Mouse (Mus musculus): Measurements from ENCODE around the gene Gm13279. TPM values are rescaled to one million over a fixed set of nuclear protein-coding genes. Genes with fewer than 3 reads are reported as not detected.
"Not testable (repeated sequence)": the region's sequence is repeated elsewhere in the genome, so short reads cannot be mapped to it uniquely, and the experiment has no call there.

Gm13279 gene
- polyA plus RNA-seq, 1 experiment = not detected

GRCm38 (mm10) chr4:88815928-88816327 lies 18.7 kb downstream of the Gm13279 start, which contains the start of gene Ifna7:
Gene Ifna7 (plus strand): TSS chr4:88816228.
- no peak within 1 kb of the TSS for H3K4me3 ChIP-seq (ENCODE audit: insufficient read depth, low read length)
- no peaks in the 10 kb centered on the region for H3K4me1 ChIP-seq (ENCODE audit: control insufficient read depth, insufficient read depth, low read length)
- H3K27ac ChIP-seq (ENCODE audit: insufficient read depth, low read length) = no peak within 1 kb of the TSS
- no peak for TF ChIP-seq CTCF (IDR thresholded peaks at IDR 0.05; ENCODE audit: borderline replicate concordance, insufficient read depth, low read length)

- TF ChIP-seq POLR2A (IDR thresholded peaks at IDR 0.05; ENCODE audit: low read depth, low read length) (no peak), CTCF (IDR thresholded peaks at IDR 0.05; ENCODE audit: borderline replicate concordance, insufficient read depth, low read length) (no peak)
- Histone ChIP-seq H3K4me1 (ENCODE audit: control insufficient read depth, insufficient read depth, low read length) (no peaks in the 10 kb centered on the region), H3K27ac (ENCODE audit: insufficient read depth, low read length) (no peak within 1 kb of the TSS), H3K4me3 (ENCODE audit: insufficient read depth, low read length) (no peak within 1 kb of the TSS)
These were observed 22.5 kb downstream of the Gm13279 start, which contains the start of gene Ifna11 for GRCm38 (mm10) chr4:88819659-88820058. Gene Ifna11 (plus strand): TSS chr4:88819959.

GRCm38 (mm10) chr4:88822995-88823394 lies 25.8 kb downstream of the Gm13279 start:
- Histone ChIP-seq H3K4me1 (ENCODE audit: control insufficient read depth, insufficient read depth, low read length) (no peaks in the 10 kb centered on the region), H3K4me3 (ENCODE audit: insufficient read depth, low read length) (no peak overlapping the region), H3K27ac (ENCODE audit: insufficient read depth, low read length) (no peak overlapping the region)
- TF ChIP-seq CTCF (IDR thresholded peaks at IDR 0.05; ENCODE audit: borderline replicate concordance, insufficient read depth, low read length) (no peak), POLR2A (IDR thresholded peaks at IDR 0.05; ENCODE audit: low read depth, low read length) (no peak)

DNA sequence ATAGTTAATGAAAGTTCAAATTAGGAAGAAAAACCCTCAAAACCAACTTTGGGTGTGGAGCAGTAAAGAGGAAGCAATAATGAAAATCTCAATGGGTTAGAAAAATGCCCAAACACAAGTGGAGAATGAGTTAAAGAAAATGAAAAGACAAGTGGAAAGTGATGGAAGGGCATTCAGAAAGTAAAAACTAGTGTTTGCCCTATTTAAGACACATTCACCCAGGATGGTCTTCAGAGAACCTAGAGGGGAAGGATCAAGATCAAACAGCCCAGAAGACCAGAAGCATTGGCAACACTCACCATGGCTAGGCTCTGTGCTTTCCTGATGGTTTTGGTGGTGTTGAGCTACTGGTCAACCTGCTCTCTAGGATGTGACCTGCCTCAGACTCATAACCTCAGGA lies 29.9 kb downstream of the Gm13279 start, which contains the start of gene Ifna6:
TSS of gene Ifna6 (plus strand) at position 301 of the 400 bp plus-strand sequence.
- not testable (repeated sequence) for H3K27ac ChIP-seq (ENCODE audit: insufficient read depth, low read length); H3K4me1 ChIP-seq (ENCODE audit: control insufficient read depth, insufficient read depth, low read length); H3K4me3 ChIP-seq (ENCODE audit: insufficient read depth, low read length)

DNA sequence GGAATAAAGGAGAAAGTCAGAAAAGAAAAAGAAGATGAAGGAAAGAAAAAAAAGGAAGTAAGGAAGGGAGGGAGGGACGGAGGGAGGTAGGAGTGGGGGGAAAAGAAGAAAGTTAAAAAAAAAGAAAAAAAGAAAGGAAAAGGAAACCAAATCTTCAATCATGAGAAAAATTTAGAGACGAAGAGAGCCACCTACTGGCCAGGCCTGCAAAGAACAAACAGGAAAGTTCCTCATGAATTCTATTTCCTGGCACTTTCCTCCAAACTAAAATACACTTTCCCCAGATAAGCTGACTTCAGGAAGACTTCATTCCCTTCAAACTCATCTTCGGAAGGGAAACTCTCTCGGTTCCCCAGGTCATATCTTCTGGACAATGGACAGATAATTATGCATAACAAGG lies 33.3 kb downstream of the Gm13279 start:
- TF ChIP-seq POLR2A (IDR thresholded peaks at IDR 0.05; ENCODE audit: low read depth, low read length) = no peak
- no peak for TF ChIP-seq CTCF (IDR thresholded peaks at IDR 0.05; ENCODE audit: borderline replicate concordance, insufficient read depth, low read length)
- Histone ChIP-seq H3K27ac (ENCODE audit: insufficient read depth, low read length) (no peak overlapping the region), H3K4me3 (ENCODE audit: insufficient read depth, low read length) (no peak overlapping the region), H3K4me1 (ENCODE audit: control insufficient read depth, insufficient read depth, low read length) (no peaks in the 10 kb centered on the region)

GRCm38 (mm10) chr4:88835225-88835624 lies 38.0 kb downstream of the Gm13279 start, which contains the start of gene Ifna5:
Gene Ifna5 (plus strand): TSS chr4:88835525.
- H3K4me1 ChIP-seq (ENCODE audit: control insufficient read depth, insufficient read depth, low read length); H3K4me3 ChIP-seq (ENCODE audit: insufficient read depth, low read length); H3K27ac ChIP-seq (ENCODE audit: insufficient read depth, low read length): not testable (repeated sequence)

DNA sequence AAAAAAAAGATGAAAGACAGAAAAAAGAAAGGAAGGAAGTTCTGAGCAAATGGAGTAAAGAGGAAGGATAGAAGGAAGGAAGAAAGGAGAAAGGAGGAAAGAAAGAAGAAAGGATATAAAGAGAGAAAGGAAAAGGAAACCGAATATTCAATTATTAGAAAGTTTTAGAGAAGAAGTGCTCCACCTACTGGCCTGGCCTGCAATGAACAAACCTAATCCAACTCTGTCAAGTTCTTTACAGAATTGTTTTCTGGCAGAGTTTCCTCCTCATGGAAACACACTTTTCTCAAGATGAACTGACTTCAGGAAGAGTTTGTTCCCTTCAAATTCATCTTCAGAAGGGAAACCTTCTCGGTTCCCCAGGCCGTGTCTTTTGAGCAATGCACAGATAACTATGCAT lies 41.6 kb downstream of the Gm13279 start:
- H3K4me1 ChIP-seq (ENCODE audit: control insufficient read depth, insufficient read depth, low read length) = no peaks in the 10 kb centered on the region
- no peak for TF ChIP-seq POLR2A (IDR thresholded peaks at IDR 0.05; ENCODE audit: low read depth, low read length)
- no peak for TF ChIP-seq CTCF (IDR thresholded peaks at IDR 0.05; ENCODE audit: borderline replicate concordance, insufficient read depth, low read length)
- no peak overlapping the region for H3K4me3 ChIP-seq (ENCODE audit: insufficient read depth, low read length)
- H3K27ac ChIP-seq (ENCODE audit: insufficient read depth, low read length) = no peak overlapping the region

GRCm38 (mm10) chr4:88840058-88840457 lies 42.9 kb downstream of the Gm13279 start:
- Histone ChIP-seq H3K27ac (ENCODE audit: insufficient read depth, low read length) (no peak overlapping the region), H3K4me3 (ENCODE audit: insufficient read depth, low read length) (no peak overlapping the region), H3K4me1 (ENCODE audit: control insufficient read depth, insufficient read depth, low read length) (no peaks in the 10 kb centered on the region)
- TF ChIP-seq POLR2A (IDR thresholded peaks at IDR 0.05; ENCODE audit: low read depth, low read length) (no peak), CTCF (IDR thresholded peaks at IDR 0.05; ENCODE audit: borderline replicate concordance, insufficient read depth, low read length) (no peak)

DNA sequence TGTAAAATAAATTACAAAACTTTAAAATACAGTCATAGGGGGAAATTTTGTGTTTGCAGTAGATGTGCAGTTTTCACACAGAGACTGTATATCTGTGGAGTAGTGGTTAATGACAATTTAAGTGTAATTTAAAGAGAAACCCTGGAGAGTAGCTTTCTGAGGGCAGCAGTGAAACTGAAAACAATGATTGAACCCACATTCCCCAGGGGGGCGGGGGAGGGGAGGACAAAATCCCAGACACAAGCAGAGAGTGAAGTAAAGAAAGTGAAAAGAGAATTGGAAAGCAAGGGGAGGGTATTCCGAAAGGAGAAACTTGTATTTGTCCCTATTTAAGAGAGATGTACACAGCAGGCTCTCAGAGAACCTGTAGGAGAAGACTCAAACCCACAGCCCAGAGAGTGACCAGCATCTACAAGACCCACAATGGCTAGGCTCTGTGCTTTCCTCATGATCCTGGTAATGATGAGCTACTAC lies 44.3 kb downstream of the Gm13279 start, which contains the start of gene Ifna4:
TSS of gene Ifna4 (plus strand) at position 424 of the 474 bp plus-strand sequence.
- Histone ChIP-seq H3K4me1 (ENCODE audit: control insufficient read depth, insufficient read depth, low read length) (no peaks in the 10 kb centered on the region), H3K27ac (ENCODE audit: insufficient read depth, low read length) (no peak within 1 kb of the TSS), H3K4me3 (ENCODE audit: insufficient read depth, low read length) (no peak within 1 kb of the TSS)
- TF ChIP-seq CTCF (IDR thresholded peaks at IDR 0.05; ENCODE audit: borderline replicate concordance, insufficient read depth, low read length) = no peak
- no peak for TF ChIP-seq POLR2A (IDR thresholded peaks at IDR 0.05; ENCODE audit: low read depth, low read length)

DNA sequence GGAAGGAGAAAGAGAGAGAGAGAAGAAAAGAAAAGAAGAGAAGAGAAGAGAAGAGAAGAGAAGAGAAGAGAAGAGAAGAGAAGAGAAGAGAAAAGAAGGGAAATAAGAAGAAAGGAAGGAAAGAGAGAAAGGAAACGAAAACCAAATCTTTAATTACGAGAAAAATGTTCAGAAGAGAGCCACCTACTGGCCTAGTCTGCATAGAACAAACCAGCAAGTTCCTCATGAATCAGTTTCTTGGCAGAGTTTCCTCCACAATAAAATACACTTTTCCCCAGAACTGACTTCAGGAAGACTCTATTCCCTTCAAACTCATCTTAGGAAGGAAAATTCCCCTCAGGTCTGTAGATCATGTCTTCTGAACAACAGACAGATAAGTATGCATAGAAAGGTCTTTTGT lies 48.1 kb downstream of the Gm13279 start:
- no peak overlapping the region for H3K27ac ChIP-seq (ENCODE audit: insufficient read depth, low read length)
- no peaks in the 10 kb centered on the region for H3K4me1 ChIP-seq (ENCODE audit: control insufficient read depth, insufficient read depth, low read length)
- TF ChIP-seq POLR2A (IDR thresholded peaks at IDR 0.05; ENCODE audit: low read depth, low read length) = no peak
- no peak for TF ChIP-seq CTCF (IDR thresholded peaks at IDR 0.05; ENCODE audit: borderline replicate concordance, insufficient read depth, low read length)
- H3K4me3 ChIP-seq (ENCODE audit: insufficient read depth, low read length) = no peak overlapping the region

Other genes with a start within 250 kb of the Gm13279 start
- not detected in 2 replicates for gene Ifna15, start 239.2 kb upstream of the Gm13279 start, polyA plus RNA-seq (2011; ENCODE audit: insufficient read length, low read depth, missing spikeins)
- gene Ifna14, start 225.6 kb upstream of the Gm13279 start, polyA plus RNA-seq (2011; ENCODE audit: insufficient read length, low read depth, missing spikeins) = not detected in 2 replicates
- gene Ifna9, start 205.0 kb upstream of the Gm13279 start, polyA plus RNA-seq (2011; ENCODE audit: insufficient read length, low read depth, missing spikeins) = not detected in 2 replicates
- gene Ifna12, start 194.0 kb upstream of the Gm13279 start, polyA plus RNA-seq (2011; ENCODE audit: insufficient read length, low read depth, missing spikeins) = not detected in 2 replicates
- not detected in 2 replicates for gene C87499, start 163.0 kb upstream of the Gm13279 start, polyA plus RNA-seq (2011; ENCODE audit: insufficient read length, low read depth, missing spikeins)
- not detected in 2 replicates for gene Ifna13, start 152.9 kb upstream of the Gm13279 start, polyA plus RNA-seq (2011; ENCODE audit: insufficient read length, low read depth, missing spikeins)
- not detected in 2 replicates for gene Ifna16, start 120.5 kb upstream of the Gm13279 start, polyA plus RNA-seq (2011; ENCODE audit: insufficient read length, low read depth, missing spikeins)
- gene Ifna2, start 113.5 kb upstream of the Gm13279 start, polyA plus RNA-seq (2011; ENCODE audit: insufficient read length, low read depth, missing spikeins) = not detected in 2 replicates
- gene Ifnab, start 106.0 kb upstream of the Gm13279 start, polyA plus RNA-seq (2011; ENCODE audit: insufficient read length, low read depth, missing spikeins) = not detected in 2 replicates
- not detected in 2 replicates for gene Gm26566, start 75.6 kb upstream of the Gm13279 start, polyA plus RNA-seq (2011; ENCODE audit: insufficient read length, low read depth, missing spikeins)
- 103 and 123 TPM in 2 replicates for gene Klhl9, start 74.9 kb upstream of the Gm13279 start, polyA plus RNA-seq (2011; ENCODE audit: insufficient read length, low read depth, missing spikeins)
- not detected in 2 replicates for gene Gm13271, start 42.5 kb upstream of the Gm13279 start, polyA plus RNA-seq (2011; ENCODE audit: insufficient read length, low read depth, missing spikeins)
- gene Gm13283, start 37.3 kb upstream of the Gm13279 start, polyA plus RNA-seq (2011; ENCODE audit: insufficient read length, low read depth, missing spikeins) = not detected in 2 replicates
- gene Gm13290, start 23.6 kb upstream of the Gm13279 start, polyA plus RNA-seq (2011; ENCODE audit: insufficient read length, low read depth, missing spikeins) = 0.70 TPM in 1 of 2 replicates, not detected in the other
- gene Gm13289, start 20.5 kb upstream of the Gm13279 start, polyA plus RNA-seq (2011; ENCODE audit: insufficient read length, low read depth, missing spikeins) = not detected in 2 replicates
- not detected in 2 replicates for gene Gm13272, start 17.5 kb upstream of the Gm13279 start, polyA plus RNA-seq (2011; ENCODE audit: insufficient read length, low read depth, missing spikeins)
- 0.37 and 0.44 TPM in 2 replicates for gene Ifnz, start 15.3 kb upstream of the Gm13279 start, polyA plus RNA-seq (2011; ENCODE audit: insufficient read length, low read depth, missing spikeins)
- gene Gm13276, start 11.7 kb upstream of the Gm13279 start, polyA plus RNA-seq (2011; ENCODE audit: insufficient read length, low read depth, missing spikeins) = not detected in 2 replicates
- gene Gm13277, start 8.8 kb upstream of the Gm13279 start, polyA plus RNA-seq (2011; ENCODE audit: insufficient read length, low read depth, missing spikeins) = not detected in 2 replicates
- not detected in 2 replicates for gene Gm13278, start 5.8 kb upstream of the Gm13279 start, polyA plus RNA-seq (2011; ENCODE audit: insufficient read length, low read depth, missing spikeins)
- not detected in 2 replicates for gene Gm13275, start 2.9 kb upstream of the Gm13279 start, polyA plus RNA-seq (2011; ENCODE audit: insufficient read length, low read depth, missing spikeins)
- 0.44 and 2.3 TPM in 2 replicates for gene Gm13285, start 2.3 kb downstream of the Gm13279 start, polyA plus RNA-seq (2011; ENCODE audit: insufficient read length, low read depth, missing spikeins)
- gene Gm13287, start 5.9 kb downstream of the Gm13279 start, polyA plus RNA-seq (2011; ENCODE audit: insufficient read length, low read depth, missing spikeins) = 1.1 TPM in 1 of 2 replicates, not detected in the other
- 0.23 TPM in 1 of 2 replicates, not detected in the other for gene Gm13288, start 8.1 kb downstream of the Gm13279 start, polyA plus RNA-seq (2011; ENCODE audit: insufficient read length, low read depth, missing spikeins)
- gene Ifna7, start 18.8 kb downstream of the Gm13279 start, polyA plus RNA-seq (2011; ENCODE audit: insufficient read length, low read depth, missing spikeins) = not detected in 2 replicates
- gene Ifna11, start 22.6 kb downstream of the Gm13279 start, polyA plus RNA-seq (2011; ENCODE audit: insufficient read length, low read depth, missing spikeins) = not detected in 2 replicates
- not detected in 2 replicates for gene Ifna6, start 30.0 kb downstream of the Gm13279 start, polyA plus RNA-seq (2011; ENCODE audit: insufficient read length, low read depth, missing spikeins)
- gene Ifna5, start 38.1 kb downstream of the Gm13279 start, polyA plus RNA-seq (2011; ENCODE audit: insufficient read length, low read depth, missing spikeins) = not detected in 2 replicates
- not detected in 2 replicates for gene Ifna4, start 44.5 kb downstream of the Gm13279 start, polyA plus RNA-seq (2011; ENCODE audit: insufficient read length, low read depth, missing spikeins)
- not detected in 2 replicates for gene Ifna1, start 52.7 kb downstream of the Gm13279 start, polyA plus RNA-seq (2011; ENCODE audit: insufficient read length, low read depth, missing spikeins)
- gene Ifne, start 82.8 kb downstream of the Gm13279 start, polyA plus RNA-seq (2011; ENCODE audit: insufficient read length, low read depth, missing spikeins) = not detected in 2 replicates

All from embryonic fibroblast, embryonic 13.5 days (primary cell).